Mouse (Mus musculus): ENCODE data around the gene Dpep1. TPM values are rescaled to one million over a fixed set of nuclear protein-coding genes. Genes with fewer than 3 reads are reported as not detected.

Gene Dpep1
- polyA plus RNA-seq, 1 experiment = 0.92 TPM

GRCm38 (mm10) chr8:123234918-123235519, 49.0 kb downstream of the Dpep1 start:
- Histone ChIP-seq H3K79me3 (ENCODE audit: low read depth) (no peaks in the 10 kb centered on the region), H3K4me3 (ENCODE audit: insufficient read depth, poor library complexity, severe bottlenecking) (no peak overlapping the region), H3K36me3 (ENCODE audit: control insufficient read depth, insufficient read depth) (no peaks in the 10 kb centered on the region), H3K27me3 (ENCODE audit: control insufficient read depth, insufficient read depth, insufficient read length) (no peaks in the 10 kb centered on the region), H3K79me2 (ENCODE audit: control insufficient read depth, insufficient read depth) (no peaks in the 10 kb centered on the region), H3ac (ENCODE audit: control insufficient read depth, insufficient read length, low read depth) (peak overlapping the region; percentile 0)
- TF ChIP-seq MAX (IDR thresholded peaks at IDR 0.05) (no peak), USF1 (IDR thresholded peaks at IDR 0.05; ENCODE audit: low read depth) (no peak), CEBPB (IDR thresholded peaks at IDR 0.05; ENCODE audit: low read depth) (no peak), MYOD1 (IDR thresholded peaks at IDR 0.05; ENCODE audit: control insufficient read depth, insufficient read length, low read depth) (no peak), CTCF (IDR thresholded peaks at IDR 0.05; ENCODE audit: control insufficient read depth, insufficient read depth, insufficient read length) (no peak), FOSL1 (IDR thresholded peaks at IDR 0.05; ENCODE audit: insufficient read depth, low read length, poor library complexity, severe bottlenecking) (no peak)

- no peaks in the 10 kb centered on the region for H3K79me3 ChIP-seq (ENCODE audit: low read depth)
- H3K4me3 ChIP-seq (ENCODE audit: insufficient read depth, poor library complexity, severe bottlenecking) = peak within 1 kb of the TSS; percentile 25
- no peaks in the 10 kb centered on the region for H3K79me2 ChIP-seq (ENCODE audit: control insufficient read depth, insufficient read depth)
- peak within 1 kb of the TSS; percentile 77 for H3ac ChIP-seq (ENCODE audit: control insufficient read depth, insufficient read length, low read depth)
- no peaks in the 10 kb centered on the region for H3K27me3 ChIP-seq (ENCODE audit: control insufficient read depth, insufficient read depth, insufficient read length)
- H3K36me3 ChIP-seq (ENCODE audit: control insufficient read depth, insufficient read depth) = no peaks in the 10 kb centered on the region
- no peak for TF ChIP-seq MAX (IDR thresholded peaks at IDR 0.05)
- no peak for TF ChIP-seq CEBPB (IDR thresholded peaks at IDR 0.05; ENCODE audit: low read depth)
- no peak for TF ChIP-seq MYOD1 (IDR thresholded peaks at IDR 0.05; ENCODE audit: control insufficient read depth, insufficient read length, low read depth)
- TF ChIP-seq USF1 (IDR thresholded peaks at IDR 0.05; ENCODE audit: low read depth) = no peak
- no peak for TF ChIP-seq FOSL1 (IDR thresholded peaks at IDR 0.05; ENCODE audit: insufficient read depth, low read length, poor library complexity, severe bottlenecking)
These were observed 49.8 kb downstream of the Dpep1 start, which contains the start of gene Spata2l for GRCm38 (mm10) chr8:123235520-123236497. Gene Spata2l (minus strand): TSS chr8:123236233.

GRCm38 (mm10) chr8:123239398-123239797, 53.4 kb downstream of the Dpep1 start:
- Histone ChIP-seq H3ac (ENCODE audit: control insufficient read depth, insufficient read length, low read depth) (no peak overlapping the region), H3K36me3 (ENCODE audit: control insufficient read depth, insufficient read depth) (no peaks in the 10 kb centered on the region), H3K79me3 (ENCODE audit: low read depth) (no peaks in the 10 kb centered on the region), H3K27me3 (ENCODE audit: control insufficient read depth, insufficient read depth, insufficient read length) (no peaks in the 10 kb centered on the region), H3K79me2 (ENCODE audit: control insufficient read depth, insufficient read depth) (no peaks in the 10 kb centered on the region), H3K4me3 (ENCODE audit: insufficient read depth, poor library complexity, severe bottlenecking) (no peak overlapping the region)
- TF ChIP-seq CTCF (IDR thresholded peaks at IDR 0.05; ENCODE audit: control insufficient read depth, insufficient read depth, insufficient read length) (no peak), CEBPB (IDR thresholded peaks at IDR 0.05; ENCODE audit: low read depth) (no peak), USF1 (IDR thresholded peaks at IDR 0.05; ENCODE audit: low read depth) (no peak), MYOG (IDR thresholded peaks at IDR 0.05; ENCODE audit: control insufficient read depth, extremely low read depth, insufficient read length) (no peak), MYOD1 (IDR thresholded peaks at IDR 0.05; ENCODE audit: control insufficient read depth, insufficient read length, low read depth) (no peak)

GRCm38 (mm10) chr8:123242107-123242923, 56.3 kb downstream of the Dpep1 start:
- no peak overlapping the region for H3K4me3 ChIP-seq (ENCODE audit: insufficient read depth, poor library complexity, severe bottlenecking)
- H3K79me2 ChIP-seq (ENCODE audit: control insufficient read depth, insufficient read depth) = no peaks in the 10 kb centered on the region
- H3K79me3 ChIP-seq (ENCODE audit: low read depth) = no peaks in the 10 kb centered on the region
- TF ChIP-seq USF1 (IDR thresholded peaks at IDR 0.05; ENCODE audit: low read depth) (no peak), MYOD1 (IDR thresholded peaks at IDR 0.05; ENCODE audit: control insufficient read depth, insufficient read length, low read depth) (no peak), MYOG (IDR thresholded peaks at IDR 0.05; ENCODE audit: control insufficient read depth, extremely low read depth, insufficient read length) (no peak), CEBPB (IDR thresholded peaks at IDR 0.05; ENCODE audit: low read depth) (no peak), FOSL1 (IDR thresholded peaks at IDR 0.05; ENCODE audit: insufficient read depth, low read length, poor library complexity, severe bottlenecking) (no peak), CTCF (IDR thresholded peaks at IDR 0.05; ENCODE audit: control insufficient read depth, insufficient read depth, insufficient read length) (no peak), MAX (IDR thresholded peaks at IDR 0.05) (no peak)
- no peaks in the 10 kb centered on the region for H3K36me3 ChIP-seq (ENCODE audit: control insufficient read depth, insufficient read depth)
- no peaks in the 10 kb centered on the region for H3K27me3 ChIP-seq (ENCODE audit: control insufficient read depth, insufficient read depth, insufficient read length)
- H3ac ChIP-seq (ENCODE audit: control insufficient read depth, insufficient read length, low read depth) = no peak overlapping the region

- Histone ChIP-seq H3K4me3 (ENCODE audit: insufficient read depth, poor library complexity, severe bottlenecking) (no peak overlapping the region), H3K79me2 (ENCODE audit: control insufficient read depth, insufficient read depth) (no peaks in the 10 kb centered on the region), H3K27me3 (ENCODE audit: control insufficient read depth, insufficient read depth, insufficient read length) (no peaks in the 10 kb centered on the region), H3ac (ENCODE audit: control insufficient read depth, insufficient read length, low read depth) (no peak overlapping the region), H3K79me3 (ENCODE audit: low read depth) (no peaks in the 10 kb centered on the region), H3K36me3 (ENCODE audit: control insufficient read depth, insufficient read depth) (no peaks in the 10 kb centered on the region)
- no peak for TF ChIP-seq USF1 (IDR thresholded peaks at IDR 0.05; ENCODE audit: low read depth)
These were observed 57.0 kb downstream of the Dpep1 start for GRCm38 (mm10) chr8:123243053-123243452.

Data from C2C12 (cell line).